Mouse (Mus musculus): Measurements from ENCODE around the gene Gabbr2. TPM values are rescaled to one million over a fixed set of nuclear protein-coding genes. Genes with fewer than 3 reads are reported as not detected.

The Gabbr2 gene
- polyA plus RNA-seq, 1 experiment: not detected

- H3ac ChIP-seq (ENCODE audit: control insufficient read depth, insufficient read length, low read depth): no peak overlapping the region
- H3K79me3 ChIP-seq (ENCODE audit: low read depth): no peaks in the 10 kb centered on the region
- TF ChIP-seq MAX (IDR thresholded peaks at IDR 0.05) (no peak), MYOG (IDR thresholded peaks at IDR 0.05; ENCODE audit: control insufficient read depth, extremely low read depth, insufficient read length) (no peak), CTCF (IDR thresholded peaks at IDR 0.05; ENCODE audit: control insufficient read depth, insufficient read depth, insufficient read length) (no peak), MYOD1 (IDR thresholded peaks at IDR 0.05; ENCODE audit: control insufficient read depth, insufficient read length, low read depth) (no peak), USF1 (IDR thresholded peaks at IDR 0.05; ENCODE audit: low read depth) (no peak), FOSL1 (IDR thresholded peaks at IDR 0.05; ENCODE audit: insufficient read depth, low read length, poor library complexity, severe bottlenecking) (no peak), CEBPB (IDR thresholded peaks at IDR 0.05; ENCODE audit: low read depth) (no peak)
- no peaks in the 10 kb centered on the region for H3K27me3 ChIP-seq (ENCODE audit: control insufficient read depth, insufficient read depth, insufficient read length)
- H3K4me3 ChIP-seq (ENCODE audit: insufficient read depth, poor library complexity, severe bottlenecking): no peak overlapping the region
- H3K36me3 ChIP-seq (ENCODE audit: control insufficient read depth, insufficient read depth): no peaks in the 10 kb centered on the region
- H3K79me2 ChIP-seq (ENCODE audit: control insufficient read depth, insufficient read depth): no peaks in the 10 kb centered on the region
These were observed 93.9 kb downstream of the Gabbr2 start for GRCm38 (mm10) chr4:46897634-46898399.

- Histone ChIP-seq H3K79me3 (ENCODE audit: low read depth) (no peaks in the 10 kb centered on the region), H3K36me3 (ENCODE audit: control insufficient read depth, insufficient read depth) (no peaks in the 10 kb centered on the region), H3ac (ENCODE audit: control insufficient read depth, insufficient read length, low read depth) (no peak overlapping the region), H3K27me3 (ENCODE audit: control insufficient read depth, insufficient read depth, insufficient read length) (no peaks in the 10 kb centered on the region), H3K4me3 (ENCODE audit: insufficient read depth, poor library complexity, severe bottlenecking) (no peak overlapping the region), H3K79me2 (ENCODE audit: control insufficient read depth, insufficient read depth) (no peaks in the 10 kb centered on the region)
- TF ChIP-seq MYOD1 (IDR thresholded peaks at IDR 0.05; ENCODE audit: control insufficient read depth, insufficient read length, low read depth): no peak
- no peak for TF ChIP-seq FOSL1 (IDR thresholded peaks at IDR 0.05; ENCODE audit: insufficient read depth, low read length, poor library complexity, severe bottlenecking)
- no peak for TF ChIP-seq MYOG (IDR thresholded peaks at IDR 0.05; ENCODE audit: control insufficient read depth, extremely low read depth, insufficient read length)
- no peak for TF ChIP-seq CTCF (IDR thresholded peaks at IDR 0.05; ENCODE audit: control insufficient read depth, insufficient read depth, insufficient read length)
- no peak for TF ChIP-seq MAX (IDR thresholded peaks at IDR 0.05)
- no peak for TF ChIP-seq USF1 (IDR thresholded peaks at IDR 0.05; ENCODE audit: low read depth)
- no peak for TF ChIP-seq CEBPB (IDR thresholded peaks at IDR 0.05; ENCODE audit: low read depth)
These were observed 97.5 kb downstream of the Gabbr2 start for GRCm38 (mm10) chr4:46894144-46894543.

GRCm38 (mm10) chr4:46889175-46889574, 102.5 kb downstream of the Gabbr2 start:
- no peak overlapping the region for H3K4me3 ChIP-seq (ENCODE audit: insufficient read depth, poor library complexity, severe bottlenecking)
- no peaks in the 10 kb centered on the region for H3K79me2 ChIP-seq (ENCODE audit: control insufficient read depth, insufficient read depth)
- no peaks in the 10 kb centered on the region for H3K36me3 ChIP-seq (ENCODE audit: control insufficient read depth, insufficient read depth)
- H3ac ChIP-seq (ENCODE audit: control insufficient read depth, insufficient read length, low read depth): no peak overlapping the region
- H3K27me3 ChIP-seq (ENCODE audit: control insufficient read depth, insufficient read depth, insufficient read length): no peaks in the 10 kb centered on the region
- TF ChIP-seq USF1 (IDR thresholded peaks at IDR 0.05; ENCODE audit: low read depth): no peak
- no peak for TF ChIP-seq MAX (IDR thresholded peaks at IDR 0.05)
- no peak for TF ChIP-seq CTCF (IDR thresholded peaks at IDR 0.05; ENCODE audit: control insufficient read depth, insufficient read depth, insufficient read length)
- TF ChIP-seq MYOG (IDR thresholded peaks at IDR 0.05; ENCODE audit: control insufficient read depth, extremely low read depth, insufficient read length): no peak
- TF ChIP-seq CEBPB (IDR thresholded peaks at IDR 0.05; ENCODE audit: low read depth): no peak
- TF ChIP-seq FOSL1 (IDR thresholded peaks at IDR 0.05; ENCODE audit: insufficient read depth, low read length, poor library complexity, severe bottlenecking): no peak
- TF ChIP-seq MYOD1 (IDR thresholded peaks at IDR 0.05; ENCODE audit: control insufficient read depth, insufficient read length, low read depth): no peak
- no peaks in the 10 kb centered on the region for H3K79me3 ChIP-seq (ENCODE audit: low read depth)

GRCm38 (mm10) chr4:46885627-46886383, 105.9 kb downstream of the Gabbr2 start:
- Histone ChIP-seq H3K36me3 (ENCODE audit: control insufficient read depth, insufficient read depth) (no peaks in the 10 kb centered on the region), H3ac (ENCODE audit: control insufficient read depth, insufficient read length, low read depth) (no peak overlapping the region), H3K4me3 (ENCODE audit: insufficient read depth, poor library complexity, severe bottlenecking) (no peak overlapping the region), H3K27me3 (ENCODE audit: control insufficient read depth, insufficient read depth, insufficient read length) (no peaks in the 10 kb centered on the region), H3K79me2 (ENCODE audit: control insufficient read depth, insufficient read depth) (no peaks in the 10 kb centered on the region), H3K79me3 (ENCODE audit: low read depth) (no peaks in the 10 kb centered on the region)
- TF ChIP-seq MYOG (IDR thresholded peaks at IDR 0.05; ENCODE audit: control insufficient read depth, extremely low read depth, insufficient read length) (no peak), CTCF (IDR thresholded peaks at IDR 0.05; ENCODE audit: control insufficient read depth, insufficient read depth, insufficient read length) (no peak), MYOD1 (IDR thresholded peaks at IDR 0.05; ENCODE audit: control insufficient read depth, insufficient read length, low read depth) (no peak), MAX (IDR thresholded peaks at IDR 0.05) (no peak), USF1 (IDR thresholded peaks at IDR 0.05; ENCODE audit: low read depth) (no peak), CEBPB (IDR thresholded peaks at IDR 0.05; ENCODE audit: low read depth) (no peak), FOSL1 (IDR thresholded peaks at IDR 0.05; ENCODE audit: insufficient read depth, low read length, poor library complexity, severe bottlenecking) (no peak)

GRCm38 (mm10) chr4:46884132-46884531, 107.5 kb downstream of the Gabbr2 start:
- Histone ChIP-seq H3K79me3 (ENCODE audit: low read depth) (no peaks in the 10 kb centered on the region), H3K4me3 (ENCODE audit: insufficient read depth, poor library complexity, severe bottlenecking) (no peak overlapping the region), H3K79me2 (ENCODE audit: control insufficient read depth, insufficient read depth) (no peaks in the 10 kb centered on the region), H3K27me3 (ENCODE audit: control insufficient read depth, insufficient read depth, insufficient read length) (no peaks in the 10 kb centered on the region), H3K36me3 (ENCODE audit: control insufficient read depth, insufficient read depth) (no peaks in the 10 kb centered on the region), H3ac (ENCODE audit: control insufficient read depth, insufficient read length, low read depth) (no peak overlapping the region)
- TF ChIP-seq MAX (IDR thresholded peaks at IDR 0.05): no peak
- TF ChIP-seq CTCF (IDR thresholded peaks at IDR 0.05; ENCODE audit: control insufficient read depth, insufficient read depth, insufficient read length): no peak
- no peak for TF ChIP-seq MYOG (IDR thresholded peaks at IDR 0.05; ENCODE audit: control insufficient read depth, extremely low read depth, insufficient read length)
- TF ChIP-seq FOSL1 (IDR thresholded peaks at IDR 0.05; ENCODE audit: insufficient read depth, low read length, poor library complexity, severe bottlenecking): no peak
- TF ChIP-seq MYOD1 (IDR thresholded peaks at IDR 0.05; ENCODE audit: control insufficient read depth, insufficient read length, low read depth): no peak
- TF ChIP-seq CEBPB (IDR thresholded peaks at IDR 0.05; ENCODE audit: low read depth): no peak
- TF ChIP-seq USF1 (IDR thresholded peaks at IDR 0.05; ENCODE audit: low read depth): no peak

All from C2C12 (cell line).